Mouse (Mus musculus) midbrain, embryonic 11.5 days (tissue): ENCODE measurements around the gene H2-Ob. TPM values are rescaled to one million over a fixed set of nuclear protein-coding genes. Genes with fewer than 3 reads are reported as not detected.

Experiments used
- ATAC-seq: fragments of 200-750 bp; cut with Nextera tagmentation; 2 replicates; pipeline ENCODE4 v1.8.0; 2017; ENCODE audit warnings: moderate TSS enrichment, moderate library complexity; ENCODE audit not compliant: low FRiP score
- DNase-seq: peaks from one replicate; pipeline ENCODE4 v3.0.0; 2015; ENCODE audit warnings: low spot score; ENCODE audit errors: missing footprints
- H3K27ac ChIP-seq: fragments of 300-500 bp; sonication (generic); 2 replicates; pipeline ENCODE4 v1.5.1; 2014; ENCODE audit warnings: low read depth, low read length
- H3K27me3 ChIP-seq: fragments of 300-500 bp; sonication (generic); 2 replicates; pipeline ENCODE4 v1.6.1; 2014; ENCODE audit warnings: mild to moderate bottlenecking, low read length, moderate library complexity, mixed read lengths; ENCODE audit not compliant: control insufficient read depth, insufficient read depth
- H3K36me3 ChIP-seq: fragments of 300-500 bp; sonication (generic); 2 replicates; pipeline ENCODE4 v1.6.1; 2014; ENCODE audit warnings: mild to moderate bottlenecking, low read length, moderate library complexity, mixed read lengths; ENCODE audit not compliant: control insufficient read depth, insufficient read depth
- H3K4me1 ChIP-seq: fragments of 300-500 bp; sonication (generic); 2 replicates; pipeline ENCODE4 v1.6.1; 2014; ENCODE audit warnings: low read length; ENCODE audit not compliant: control insufficient read depth, insufficient read depth
- H3K4me2 ChIP-seq: fragments of 300-500 bp; sonication (generic); 2 replicates; pipeline ENCODE4 v1.6.1; 2014; ENCODE audit warnings: mild to moderate bottlenecking, moderate library complexity
- H3K4me3 ChIP-seq: fragments of 300-500 bp; sonication (generic); 2 replicates; pipeline ENCODE4 v1.5.1; 2014; ENCODE audit warnings: low read depth, low read length
- H3K9ac ChIP-seq: fragments of 300-500 bp; sonication (generic); 2 replicates; pipeline ENCODE4 v1.6.1; 2014; ENCODE audit warnings: low read length
- H3K9me3 ChIP-seq: fragments of 300-500 bp; sonication (generic); 2 replicates; pipeline ENCODE4 v1.6.1; 2016; ENCODE audit warnings: low read length; ENCODE audit not compliant: control insufficient read depth
- WGBS: fragments of 180-500 bp; shearing (Covaris S2); extraction: QIAGEN DNeasy Blood & Tissue Kit; methylation state at CpG from one replicate; pipeline ENCODE4 v1.1.7; 2014; 5-methylcytosine and 5-hydroxymethylcytosine counted together
- polyA plus RNA-seq: library from polyadenylated mRNA; unstranded; fragments of >200 nt; fragmentation: Nextera tagmentation; extraction: Ambion mirVana; gene quantifications from 2 replicates; pipeline ENCODE4 v1.2.1, GENCODE M21; 2014

H2-Ob gene
- polyA plus RNA-seq, 1 experiment from 2014 or later: not detected

GRCm38 (mm10) chr17:34292570-34292969, 53.9 kb downstream of the H2-Ob start:
- no peak overlapping the region for H3K9ac ChIP-seq
- no peaks in the 10 kb centered on the region for H3K36me3 ChIP-seq
- 88% methylated on average over 4 of the region's 4 CpGs for WGBS
- no peak for ATAC-seq
- DNase-seq: no peak
- no peaks in the 10 kb centered on the region for H3K27me3 ChIP-seq
- no peaks in the 10 kb centered on the region for H3K9me3 ChIP-seq
- no peaks in the 10 kb centered on the region for H3K4me1 ChIP-seq
- no peak overlapping the region for H3K27ac ChIP-seq
- H3K4me2 ChIP-seq: no peak overlapping the region
- no peak overlapping the region for H3K4me3 ChIP-seq

- no peaks in the 10 kb centered on the region for H3K4me1 ChIP-seq
- DNase-seq (no peak), ATAC-seq (no peak)
- whole genome bisulfite sequencing: 56% methylated on average over 2 of the region's 2 CpGs
- H3K4me3 ChIP-seq: no peak overlapping the region
- H3K9ac ChIP-seq: no peak overlapping the region
- H3K4me2 ChIP-seq: no peak overlapping the region
- no peak overlapping the region for H3K27ac ChIP-seq
- H3K9me3 ChIP-seq: no peaks in the 10 kb centered on the region
- no peaks in the 10 kb centered on the region for H3K27me3 ChIP-seq
- no peaks in the 10 kb centered on the region for H3K36me3 ChIP-seq
Observed at GRCm38 (mm10) chr17:34293533-34293932, 54.8 kb downstream of the H2-Ob start.

- H3K27me3 ChIP-seq: no peaks in the 10 kb centered on the region
- 72% methylated on average over 4 of the region's 4 CpGs for WGBS
- no peaks in the 10 kb centered on the region for H3K4me1 ChIP-seq
- H3K4me3 ChIP-seq: no peak overlapping the region
- no peaks in the 10 kb centered on the region for H3K36me3 ChIP-seq
- no peak overlapping the region for H3K9ac ChIP-seq
- no peaks in the 10 kb centered on the region for H3K9me3 ChIP-seq
- ATAC-seq: no peak
- H3K27ac ChIP-seq: no peak overlapping the region
- no peak overlapping the region for H3K4me2 ChIP-seq
- DNase-seq: no peak
Observed at GRCm38 (mm10) chr17:34294249-34294648, 55.5 kb downstream of the H2-Ob start.

- DNase-seq: no peak
Observed at GRCm38 (mm10) chr17:34295307-34295706, 56.6 kb downstream of the H2-Ob start.

GRCm38 (mm10) chr17:34295891-34296794, 57.4 kb downstream of the H2-Ob start:
- ATAC-seq (peak; percentile 70; the same call in 1 of the 2 replicates), DNase-seq (peak; percentile 96)
- Histone ChIP-seq H3K27me3 (no peaks in the 10 kb centered on the region), H3K9me3 (no peaks in the 10 kb centered on the region), H3K36me3 (no peaks in the 10 kb centered on the region), H3K9ac (peak overlapping the region; percentile 53), H3K4me2 (peak overlapping the region; percentile 45), H3K27ac (no peak overlapping the region), H3K4me3 (peak overlapping the region; percentile 26), H3K4me1 (no peaks in the 10 kb centered on the region)
- 22% methylated on average over 23 of the region's 23 CpGs for WGBS

More at GRCm38 (mm10) chr17:34295307-34295706, 56.6 kb downstream of the H2-Ob start:
- ATAC-seq: no peak
- H3K27ac ChIP-seq: no peak overlapping the region
- no peak overlapping the region for H3K9ac ChIP-seq
- no peaks in the 10 kb centered on the region for H3K4me1 ChIP-seq
- H3K27me3 ChIP-seq: no peaks in the 10 kb centered on the region
- H3K9me3 ChIP-seq: no peaks in the 10 kb centered on the region
- no peak overlapping the region for H3K4me2 ChIP-seq
- no peaks in the 10 kb centered on the region for H3K36me3 ChIP-seq
- no peak overlapping the region for H3K4me3 ChIP-seq

GRCm38 (mm10) chr17:34299356-34299755, 60.7 kb downstream of the H2-Ob start:
- Histone ChIP-seq H3K4me1 (no peaks in the 10 kb centered on the region), H3K36me3 (no peaks in the 10 kb centered on the region), H3K27me3 (no peaks in the 10 kb centered on the region), H3K27ac (no peak overlapping the region), H3K9ac (no peak overlapping the region), H3K4me3 (no peak overlapping the region), H3K9me3 (no peaks in the 10 kb centered on the region), H3K4me2 (no peak overlapping the region)
- DNase-seq (no peak), ATAC-seq (no peak)
- 75% methylated on average over 3 of the region's 3 CpGs for whole genome bisulfite sequencing

- H3K27me3 ChIP-seq: no peaks in the 10 kb centered on the region
- no peak overlapping the region for H3K4me2 ChIP-seq
- 93% methylated on average over 8 of the region's 8 CpGs for WGBS
- no peak overlapping the region for H3K9ac ChIP-seq
- H3K36me3 ChIP-seq: no peaks in the 10 kb centered on the region
- H3K9me3 ChIP-seq: no peaks in the 10 kb centered on the region
- no peak overlapping the region for H3K27ac ChIP-seq
- no peak for ATAC-seq
- H3K4me1 ChIP-seq: no peaks in the 10 kb centered on the region
- H3K4me3 ChIP-seq: no peak overlapping the region
- no peak for DNase-seq
Observed at GRCm38 (mm10) chr17:34300071-34300470, 61.4 kb downstream of the H2-Ob start.

GRCm38 (mm10) chr17:34300691-34301566, 62.2 kb downstream of the H2-Ob start:
- WGBS: 82% methylated on average over 23 of the region's 23 CpGs
- DNase-seq: no peak
- H3K4me3 ChIP-seq: no peak overlapping the region

More at GRCm38 (mm10) chr17:34300691-34301566, 62.2 kb downstream of the H2-Ob start:
- H3K4me1 ChIP-seq: no peaks in the 10 kb centered on the region
- H3K9ac ChIP-seq: no peak overlapping the region
- no peaks in the 10 kb centered on the region for H3K36me3 ChIP-seq
- H3K27ac ChIP-seq: no peak overlapping the region
- no peaks in the 10 kb centered on the region for H3K27me3 ChIP-seq
- H3K4me2 ChIP-seq: no peak overlapping the region
- no peak for ATAC-seq
- no peaks in the 10 kb centered on the region for H3K9me3 ChIP-seq
